Mouse (Mus musculus): Measurements from ENCODE around the gene Nfyb. TPM values are rescaled to one million over a fixed set of nuclear protein-coding genes. Genes with fewer than 3 reads are reported as not detected.

Gene Nfyb
- polyA plus RNA-seq (2014; fragmentation: Nextera tagmentation; extraction: Ambion mirVana) = 71.8 and 104 TPM in 2 replicates

DNA sequence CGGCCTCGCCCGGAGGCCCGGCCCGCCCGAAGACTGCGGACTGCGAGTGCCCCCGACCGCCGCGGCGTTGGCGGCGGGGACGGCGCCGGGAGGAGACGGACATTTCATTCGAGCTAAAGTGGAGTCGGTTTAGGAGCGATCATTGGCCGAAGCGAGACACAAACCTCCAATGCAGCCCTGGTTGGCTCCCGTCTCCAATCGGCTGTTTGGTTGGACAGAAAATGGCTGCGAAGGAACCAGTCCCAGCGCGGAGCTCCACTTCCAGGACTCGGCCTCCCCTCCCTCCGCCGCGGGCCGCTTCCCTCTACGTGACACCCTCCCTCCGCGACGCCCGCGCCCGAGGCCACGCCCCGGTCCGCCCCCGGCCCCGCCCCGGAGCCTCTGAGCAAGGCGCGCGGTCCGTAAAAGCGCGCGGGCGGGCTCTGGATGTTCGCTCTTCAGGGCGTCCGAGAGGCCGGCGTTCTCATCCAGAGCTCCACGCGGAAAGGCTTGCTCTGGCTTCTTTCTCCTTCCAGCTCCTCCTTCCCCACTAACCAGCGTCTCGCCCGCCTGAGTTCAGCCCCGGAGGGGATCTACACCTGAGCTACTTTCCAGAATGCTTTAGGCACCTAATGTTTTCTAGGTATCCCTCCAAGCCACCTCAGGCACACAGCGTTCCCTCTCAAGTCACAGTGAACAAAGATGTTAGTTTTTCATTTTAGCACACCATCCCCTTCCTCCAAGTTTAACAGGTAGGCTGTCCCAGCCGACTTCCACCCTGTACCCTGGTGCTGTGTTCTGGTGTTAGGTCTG is at the start of gene Nfyb:
Gene Nfyb (minus strand): TSS at position 305 of the 792 bp plus-strand sequence.
- peak within 1 kb of the TSS; percentile 98 for H3K9ac ChIP-seq (replicated peaks; ENCODE audit: low read length)
- H3K4me2 ChIP-seq (ENCODE audit: low read depth, low read length) = peak within 1 kb of the TSS; percentile 63
- DNase-seq (ENCODE audit: low spot score) = peak; percentile 96
- H3K27ac ChIP-seq (replicated peaks; ENCODE audit: low read depth, low read length) = peak within 1 kb of the TSS; percentile 100
- WGBS = under 1% methylated on average over 42 of the region's 68 CpGs
- peak within 1 kb of the TSS; percentile 94 for H3K4me3 ChIP-seq (ENCODE audit: low read depth, low read length)
- no peaks in the 10 kb centered on the region; the same call in none of the 2 replicates for H3K36me3 ChIP-seq (replicated peaks; ENCODE audit: control insufficient read depth, insufficient read depth, low read depth, low read length)
- H3K9me3 ChIP-seq (replicated peaks; ENCODE audit: control insufficient read depth, low read length) = no peaks in the 10 kb centered on the region
- H3K27me3 ChIP-seq (ENCODE audit: control insufficient read depth, insufficient read depth, low read length) = no peaks in the 10 kb centered on the region
- peaks cover 4% of the 10 kb centered on the region; the same call in 1 of the 2 replicates for H3K4me1 ChIP-seq (ENCODE audit: control insufficient read depth, insufficient read depth, low read length)
- ATAC-seq (replicated peaks; ENCODE audit: insufficient number of reproducible peaks, low FRiP score, low TSS enrichment, low read depth) = peak; percentile 95

DNA sequence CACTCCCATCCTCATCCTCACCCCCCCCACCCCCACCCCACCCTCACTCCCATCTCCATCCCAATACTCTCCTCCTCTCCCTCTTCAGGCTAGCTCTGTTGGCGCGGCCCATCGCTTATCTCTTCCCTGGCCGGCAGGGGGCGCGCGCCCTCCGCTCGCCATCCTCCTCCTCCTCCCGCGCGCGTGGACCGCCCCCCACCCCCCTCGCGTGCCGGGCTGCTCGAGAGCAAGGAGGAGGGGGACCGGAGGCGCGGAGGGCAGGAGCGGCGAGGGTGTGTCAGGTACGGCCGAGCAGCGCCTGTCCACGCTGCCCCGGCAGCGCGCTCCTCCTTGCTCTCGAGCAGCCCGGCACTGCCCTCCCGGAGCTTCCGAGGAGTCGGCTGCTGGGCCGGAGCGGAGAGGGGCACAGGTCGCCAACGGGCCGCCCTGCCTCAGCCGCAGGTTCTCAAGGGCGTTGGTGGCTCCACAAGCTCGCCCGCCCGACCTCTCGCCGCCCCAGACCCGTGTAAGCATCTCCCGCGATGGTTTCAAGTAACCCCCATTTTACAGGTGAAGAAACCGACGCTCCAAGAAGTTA is 48.0 kb upstream of the Nfyb start:
- peak; percentile 53; the same call in 1 of the 2 replicates for ATAC-seq (replicated peaks; ENCODE audit: insufficient number of reproducible peaks, low FRiP score, low TSS enrichment, low read depth)
- H3K9ac ChIP-seq (replicated peaks; ENCODE audit: low read length) = peak overlapping the region; percentile 67
- peak overlapping the region; percentile 71 for H3K4me2 ChIP-seq (ENCODE audit: low read depth, low read length)
- H3K27ac ChIP-seq (replicated peaks; ENCODE audit: low read depth, low read length) = no peak overlapping the region
- H3K27me3 ChIP-seq (ENCODE audit: control insufficient read depth, insufficient read depth, low read length) = no peaks in the 10 kb centered on the region
- peak; percentile 85 for DNase-seq (ENCODE audit: low spot score)
- H3K4me1 ChIP-seq (ENCODE audit: control insufficient read depth, insufficient read depth, low read length) = 0 out of 2 replicates have a peak, but pooled peaks cover 3% of the 10 kb centered on the region
- peak overlapping the region; percentile 56 for H3K4me3 ChIP-seq (ENCODE audit: low read depth, low read length)
- no peaks in the 10 kb centered on the region for H3K9me3 ChIP-seq (replicated peaks; ENCODE audit: control insufficient read depth, low read length)
- WGBS = 10% methylated on average over 31 of the region's 52 CpGs
- no peaks in the 10 kb centered on the region for H3K36me3 ChIP-seq (replicated peaks; ENCODE audit: control insufficient read depth, insufficient read depth, low read depth, low read length)

DNA sequence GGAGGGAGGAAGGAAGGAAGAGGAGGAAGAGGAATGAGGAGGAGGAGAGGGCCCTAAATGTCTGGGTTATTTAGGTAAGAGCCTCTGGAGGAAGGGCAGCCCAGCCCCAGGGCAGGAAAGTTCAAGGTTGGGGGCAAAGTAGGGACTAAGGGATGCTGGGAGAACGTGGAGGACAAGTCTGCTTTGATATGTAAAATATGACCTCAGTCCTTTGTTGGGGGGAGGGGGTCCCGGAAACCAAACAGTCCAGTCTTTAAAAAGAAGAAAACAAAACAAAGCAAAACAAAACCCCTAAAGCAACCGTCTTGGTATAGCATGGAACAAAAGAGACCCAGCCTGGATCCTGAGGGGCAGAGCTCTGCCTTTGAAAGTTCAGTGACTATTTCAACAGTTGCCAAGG is 45.4 kb upstream of the Nfyb start:
- Histone ChIP-seq H3K27ac (replicated peaks; ENCODE audit: low read depth, low read length) (no peak overlapping the region), H3K4me2 (ENCODE audit: low read depth, low read length) (no peak overlapping the region), H3K4me1 (ENCODE audit: control insufficient read depth, insufficient read depth, low read length) (0 out of 2 replicates have a peak, but pooled peaks cover 3% of the 10 kb centered on the region), H3K9ac (replicated peaks; ENCODE audit: low read length) (no peak overlapping the region), H3K27me3 (ENCODE audit: control insufficient read depth, insufficient read depth, low read length) (no peaks in the 10 kb centered on the region), H3K4me3 (ENCODE audit: low read depth, low read length) (no peak overlapping the region), H3K9me3 (replicated peaks; ENCODE audit: control insufficient read depth, low read length) (no peaks in the 10 kb centered on the region), H3K36me3 (replicated peaks; ENCODE audit: control insufficient read depth, insufficient read depth, low read depth, low read length) (no peaks in the 10 kb centered on the region)
- ATAC-seq (replicated peaks; ENCODE audit: insufficient number of reproducible peaks, low FRiP score, low TSS enrichment, low read depth) (no peak), DNase-seq (ENCODE audit: low spot score) (no peak)
- 14% methylated on average over 3 of the region's 3 CpGs for WGBS

DNA sequence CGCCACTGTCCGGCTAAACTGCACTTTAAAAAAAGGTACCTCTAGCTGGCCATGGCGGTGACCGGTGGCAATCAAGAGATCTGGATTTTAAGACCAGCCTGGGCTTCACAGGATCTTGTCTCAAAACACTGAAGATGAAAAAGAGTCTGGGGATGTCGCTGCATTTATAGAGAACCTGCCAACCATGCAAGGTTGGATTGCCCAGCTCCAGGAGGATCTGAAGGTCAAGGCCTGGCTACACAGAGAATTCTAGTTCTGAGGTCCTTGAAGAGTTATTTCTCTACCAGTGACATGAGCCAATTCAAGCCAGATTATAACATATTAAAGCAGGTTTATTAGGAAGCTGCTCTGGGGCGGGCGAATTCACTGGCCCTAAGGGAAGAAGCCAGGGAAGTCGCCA is 44.9 kb upstream of the Nfyb start:
- DNase-seq (ENCODE audit: low spot score) = no peak
- H3K4me3 ChIP-seq (ENCODE audit: low read depth, low read length) = no peak overlapping the region
- WGBS = 79% methylated on average over 8 of the region's 8 CpGs
- H3K4me2 ChIP-seq (ENCODE audit: low read depth, low read length) = no peak overlapping the region
- no peak overlapping the region for H3K9ac ChIP-seq (replicated peaks; ENCODE audit: low read length)
- H3K4me1 ChIP-seq (ENCODE audit: control insufficient read depth, insufficient read depth, low read length) = 0 out of 2 replicates have a peak, but pooled peaks cover 3% of the 10 kb centered on the region
- no peak for ATAC-seq (replicated peaks; ENCODE audit: insufficient number of reproducible peaks, low FRiP score, low TSS enrichment, low read depth)
- no peaks in the 10 kb centered on the region for H3K27me3 ChIP-seq (ENCODE audit: control insufficient read depth, insufficient read depth, low read length)
- H3K27ac ChIP-seq (replicated peaks; ENCODE audit: low read depth, low read length) = no peak overlapping the region
- H3K36me3 ChIP-seq (replicated peaks; ENCODE audit: control insufficient read depth, insufficient read depth, low read depth, low read length) = no peaks in the 10 kb centered on the region
- H3K9me3 ChIP-seq (replicated peaks; ENCODE audit: control insufficient read depth, low read length) = no peaks in the 10 kb centered on the region

DNA sequence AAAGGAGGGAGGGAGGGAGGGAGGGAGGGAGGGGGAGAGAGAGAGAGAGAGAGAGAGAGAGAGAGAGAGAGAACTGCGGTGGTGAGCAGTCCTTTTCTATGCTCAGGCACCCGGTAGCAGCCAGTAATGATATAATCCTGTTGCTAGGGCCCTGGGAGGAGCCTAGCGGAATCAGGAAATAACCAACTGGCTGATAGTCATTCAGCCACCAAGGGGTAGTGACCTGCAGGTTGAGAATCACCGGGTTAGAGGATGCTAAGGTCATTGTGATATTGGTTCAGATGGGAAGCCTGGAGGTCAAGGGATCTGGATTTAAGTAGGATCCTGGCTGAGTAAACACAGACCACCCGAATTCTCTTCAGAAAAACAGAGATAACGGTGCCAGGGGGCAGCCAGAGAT is 44.2 kb upstream of the Nfyb start:
- Histone ChIP-seq H3K9ac (replicated peaks; ENCODE audit: low read length) (no peak overlapping the region), H3K27me3 (ENCODE audit: control insufficient read depth, insufficient read depth, low read length) (no peaks in the 10 kb centered on the region), H3K4me3 (ENCODE audit: low read depth, low read length) (no peak overlapping the region), H3K4me2 (ENCODE audit: low read depth, low read length) (no peak overlapping the region), H3K4me1 (ENCODE audit: control insufficient read depth, insufficient read depth, low read length) (no peaks in the 10 kb centered on the region), H3K36me3 (replicated peaks; ENCODE audit: control insufficient read depth, insufficient read depth, low read depth, low read length) (no peaks in the 10 kb centered on the region), H3K27ac (replicated peaks; ENCODE audit: low read depth, low read length) (no peak overlapping the region), H3K9me3 (replicated peaks; ENCODE audit: control insufficient read depth, low read length) (no peaks in the 10 kb centered on the region)
- DNase-seq (ENCODE audit: low spot score) (no peak), ATAC-seq (replicated peaks; ENCODE audit: insufficient number of reproducible peaks, low FRiP score, low TSS enrichment, low read depth) (no peak)
- WGBS = 44% methylated on average over 6 of the region's 6 CpGs

DNA sequence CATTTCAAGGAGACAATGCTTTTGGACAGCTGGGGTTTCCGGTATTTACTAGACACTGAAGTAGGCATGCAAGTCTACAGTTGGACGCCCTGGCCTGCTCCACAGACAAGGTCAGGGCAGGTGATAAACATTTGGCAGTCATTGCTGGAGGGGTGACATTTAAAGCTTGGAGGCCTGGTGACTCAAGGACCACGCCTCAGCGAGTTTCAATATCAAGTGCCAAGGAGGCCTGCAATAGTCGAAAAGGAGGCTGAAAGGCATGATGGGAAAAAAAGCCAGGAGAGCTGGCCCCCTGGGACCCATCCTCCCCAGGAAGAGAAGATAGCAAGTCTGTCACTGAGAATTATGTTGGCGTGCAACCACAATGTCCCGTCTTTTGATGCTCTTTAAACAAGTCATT is 43.3 kb upstream of the Nfyb start:
- ATAC-seq (replicated peaks; ENCODE audit: insufficient number of reproducible peaks, low FRiP score, low TSS enrichment, low read depth) (no peak), DNase-seq (ENCODE audit: low spot score) (no peak)
- Histone ChIP-seq H3K9ac (replicated peaks; ENCODE audit: low read length) (no peak overlapping the region), H3K9me3 (replicated peaks; ENCODE audit: control insufficient read depth, low read length) (no peaks in the 10 kb centered on the region), H3K36me3 (replicated peaks; ENCODE audit: control insufficient read depth, insufficient read depth, low read depth, low read length) (no peaks in the 10 kb centered on the region), H3K4me3 (ENCODE audit: low read depth, low read length) (no peak overlapping the region), H3K4me1 (ENCODE audit: control insufficient read depth, insufficient read depth, low read length) (no peaks in the 10 kb centered on the region), H3K4me2 (ENCODE audit: low read depth, low read length) (no peak overlapping the region), H3K27ac (replicated peaks; ENCODE audit: low read depth, low read length) (no peak overlapping the region), H3K27me3 (ENCODE audit: control insufficient read depth, insufficient read depth, low read length) (no peaks in the 10 kb centered on the region)
- WGBS = 69% methylated on average over 7 of the region's 7 CpGs

DNA sequence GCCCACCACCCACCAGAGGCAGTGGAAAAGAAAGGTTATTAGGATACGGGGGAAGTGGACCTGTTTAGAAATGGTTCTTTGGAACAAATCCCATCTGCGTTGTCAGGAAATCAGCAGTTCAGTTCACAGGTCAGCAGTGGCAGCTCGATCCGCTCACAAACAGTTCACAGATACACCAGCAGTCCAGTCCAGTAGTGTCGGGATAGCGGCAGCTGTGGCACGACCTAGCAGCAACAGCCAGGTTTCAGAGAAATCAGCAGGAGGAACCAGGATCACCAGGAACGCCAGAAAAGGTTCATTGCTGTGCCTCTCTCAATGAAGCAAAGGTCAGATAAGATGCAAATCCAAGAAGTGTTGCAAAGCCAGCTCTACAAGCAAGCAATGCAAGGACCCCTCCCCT is 42.5 kb upstream of the Nfyb start:
- H3K4me3 ChIP-seq (ENCODE audit: low read depth, low read length) = no peak overlapping the region
- no peaks in the 10 kb centered on the region for H3K36me3 ChIP-seq (replicated peaks; ENCODE audit: control insufficient read depth, insufficient read depth, low read depth, low read length)
- H3K4me2 ChIP-seq (ENCODE audit: low read depth, low read length) = no peak overlapping the region
- 75% methylated on average over 8 of the region's 8 CpGs for WGBS
- no peaks in the 10 kb centered on the region for H3K27me3 ChIP-seq (ENCODE audit: control insufficient read depth, insufficient read depth, low read length)
- H3K9ac ChIP-seq (replicated peaks; ENCODE audit: low read length) = no peak overlapping the region
- ATAC-seq (replicated peaks; ENCODE audit: insufficient number of reproducible peaks, low FRiP score, low TSS enrichment, low read depth) (no peak), DNase-seq (ENCODE audit: low spot score) (no peak)
- H3K4me1 ChIP-seq (ENCODE audit: control insufficient read depth, insufficient read depth, low read length) = no peaks in the 10 kb centered on the region
- no peaks in the 10 kb centered on the region for H3K9me3 ChIP-seq (replicated peaks; ENCODE audit: control insufficient read depth, low read length)
- no peak overlapping the region for H3K27ac ChIP-seq (replicated peaks; ENCODE audit: low read depth, low read length)

DNA sequence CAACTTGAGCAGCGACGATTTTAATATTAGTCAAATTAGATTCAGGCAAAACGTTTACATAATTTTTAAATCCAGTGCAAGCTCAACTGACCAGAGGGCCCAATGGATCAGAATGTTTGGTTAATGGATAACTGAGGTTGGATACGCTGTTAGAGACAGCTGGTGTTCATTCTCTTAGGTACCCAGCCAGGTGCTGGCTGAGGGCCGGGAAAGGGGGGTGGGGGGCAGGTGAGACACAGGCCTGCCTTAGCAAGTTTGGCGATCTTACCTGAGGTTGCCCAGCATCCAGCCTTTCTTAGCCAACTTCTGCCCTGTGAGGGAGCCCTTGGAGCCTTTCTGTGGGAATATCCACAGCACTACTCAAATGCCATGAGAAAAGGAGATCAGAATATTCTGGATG is 41.2 kb upstream of the Nfyb start:
- DNase-seq (ENCODE audit: low spot score) = no peak
- H3K27ac ChIP-seq (replicated peaks; ENCODE audit: low read depth, low read length) = no peak overlapping the region
- WGBS = 84% methylated on average over 6 of the region's 6 CpGs
- H3K4me3 ChIP-seq (ENCODE audit: low read depth, low read length) = no peak overlapping the region
- H3K27me3 ChIP-seq (ENCODE audit: control insufficient read depth, insufficient read depth, low read length) = no peaks in the 10 kb centered on the region
- H3K9me3 ChIP-seq (replicated peaks; ENCODE audit: control insufficient read depth, low read length) = no peaks in the 10 kb centered on the region
- no peaks in the 10 kb centered on the region for H3K36me3 ChIP-seq (replicated peaks; ENCODE audit: control insufficient read depth, insufficient read depth, low read depth, low read length)
- H3K4me2 ChIP-seq (ENCODE audit: low read depth, low read length) = no peak overlapping the region
- no peak for ATAC-seq (replicated peaks; ENCODE audit: insufficient number of reproducible peaks, low FRiP score, low TSS enrichment, low read depth)
- H3K4me1 ChIP-seq (ENCODE audit: control insufficient read depth, insufficient read depth, low read length) = no peaks in the 10 kb centered on the region
- no peak overlapping the region for H3K9ac ChIP-seq (replicated peaks; ENCODE audit: low read length)

Measured in embryonic facial prominence, embryonic 11.5 days (tissue).